Mouse (Mus musculus) forebrain, embryonic 14.5 days (tissue): ENCODE data around the gene Ints14. TPM values are rescaled to one million over a fixed set of nuclear protein-coding genes. Genes with fewer than 3 reads are reported as not detected.
A peak's percentile ranks its signal among the peaks of the same experiment; 100 is the strongest.

Source experiments
- ATAC-seq: fragments of 200-750 bp; cut with Nextera tagmentation; 2 replicates; pipeline ENCODE4 v1.8.0; 2017; ENCODE audit warnings: mild to moderate bottlenecking, moderate library complexity
- DNase-seq: peaks from one replicate; pipeline ENCODE4 v3.0.0-alpha.2; 2015; ENCODE audit warnings: low spot score
- H3K27ac ChIP-seq: fragments of 300-500 bp; sonication (generic); 2 replicates; pipeline ENCODE4 v1.5.1; 2014; ENCODE audit warnings: low read depth, mild to moderate bottlenecking, control low read depth, low read length, moderate library complexity
- H3K27me3 ChIP-seq: fragments of 300-500 bp; sonication (generic); replicated peaks from 2 replicates; pipeline ENCODE4 v1.6.1; 2014; ENCODE audit warnings: low read length, control low read depth, mixed read lengths; ENCODE audit not compliant: control insufficient read depth, insufficient read depth
- H3K36me3 ChIP-seq: fragments of 300-500 bp; sonication (generic); 2 replicates; pipeline ENCODE4 v1.6.1; 2014; ENCODE audit warnings: low read length, control low read depth; ENCODE audit not compliant: control insufficient read depth, insufficient read depth
- H3K4me1 ChIP-seq: fragments of 300-500 bp; sonication (generic); 2 replicates; pipeline ENCODE4 v1.6.1; 2014; ENCODE audit warnings: antibody characterized with exemption, low read length, control low read depth; ENCODE audit not compliant: control insufficient read depth, insufficient read depth
- H3K4me2 ChIP-seq: fragments of 300-500 bp; sonication (generic); 2 replicates; pipeline ENCODE4 v1.6.1; 2014; ENCODE audit warnings: mild to moderate bottlenecking, control low read depth, low read length
- H3K4me3 ChIP-seq: fragments of 300-500 bp; sonication (generic); 2 replicates; pipeline ENCODE4 v1.5.1; 2014; ENCODE audit warnings: low read depth, low read length, control low read depth
- H3K9ac ChIP-seq: fragments of 300-500 bp; sonication (generic); 2 replicates; pipeline ENCODE4 v1.6.1; 2014; ENCODE audit warnings: mild to moderate bottlenecking, low read length, control low read depth, moderate library complexity
- H3K9me3 ChIP-seq: fragments of 300-500 bp; sonication (generic); replicated peaks from 2 replicates; pipeline ENCODE4 v1.6.1; 2016; ENCODE audit warnings: low read length, control low read depth, mixed read lengths; ENCODE audit not compliant: control insufficient read depth
- WGBS: fragments of 180-500 bp; shearing (Covaris S2); extraction: QIAGEN DNeasy Blood & Tissue Kit; methylation state at CpG from one replicate; pipeline ENCODE4 v1.1.7; 2014; 5-methylcytosine and 5-hydroxymethylcytosine counted together
- microRNA-seq: library from miRNA; unstranded; fragments of <30 nt; microRNA quantifications from one replicate; pipeline ENCODE4, GENCODE M21; 2016
- polyA plus RNA-seq: library from polyadenylated mRNA; unstranded; fragments of >200 nt; fragmentation: Nextera tagmentation; extraction: Ambion mirVana; gene quantifications from 2 replicates; pipeline ENCODE4 v1.2.1, GENCODE M21; 2014

Gene Ints14
- polyA plus RNA-seq, 1 experiment from 2014 or later: 49.8 TPM

DNA sequence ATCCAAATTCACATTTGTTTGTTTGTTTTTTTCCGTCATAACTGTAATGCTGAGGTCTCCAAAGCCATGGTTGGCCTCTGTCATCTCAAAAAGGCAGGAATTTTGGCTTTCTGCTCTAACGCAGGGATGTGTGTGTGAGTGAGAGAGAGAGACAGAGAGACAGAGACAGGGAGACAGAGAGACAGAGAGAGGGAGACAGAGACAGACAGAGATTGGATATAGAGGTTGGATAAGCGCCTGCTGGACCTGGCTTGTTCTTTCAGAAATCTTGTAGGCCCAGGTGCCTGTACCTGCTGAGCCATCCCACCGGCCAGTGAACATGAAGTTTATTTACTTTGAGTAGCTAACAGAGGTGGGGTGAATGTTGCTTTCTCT lies 71.2 kb downstream of the Ints14 start:
- Histone ChIP-seq H3K36me3 (peaks cover 11% of the 10 kb centered on the region; the same call in 1 of the 2 replicates), H3K27me3 (no peaks in the 10 kb centered on the region), H3K9ac (no peak overlapping the region), H3K4me1 (peaks cover 8% of the 10 kb centered on the region), H3K4me2 (no peak overlapping the region), H3K4me3 (peak overlapping the region; percentile 100; the same call in 1 of the 2 replicates), H3K27ac (no peak overlapping the region), H3K9me3 (no peaks in the 10 kb centered on the region)
- 35% methylated on average over 4 of the region's 4 CpGs for WGBS
- ATAC-seq (no peak), DNase-seq (no peak)

DNA sequence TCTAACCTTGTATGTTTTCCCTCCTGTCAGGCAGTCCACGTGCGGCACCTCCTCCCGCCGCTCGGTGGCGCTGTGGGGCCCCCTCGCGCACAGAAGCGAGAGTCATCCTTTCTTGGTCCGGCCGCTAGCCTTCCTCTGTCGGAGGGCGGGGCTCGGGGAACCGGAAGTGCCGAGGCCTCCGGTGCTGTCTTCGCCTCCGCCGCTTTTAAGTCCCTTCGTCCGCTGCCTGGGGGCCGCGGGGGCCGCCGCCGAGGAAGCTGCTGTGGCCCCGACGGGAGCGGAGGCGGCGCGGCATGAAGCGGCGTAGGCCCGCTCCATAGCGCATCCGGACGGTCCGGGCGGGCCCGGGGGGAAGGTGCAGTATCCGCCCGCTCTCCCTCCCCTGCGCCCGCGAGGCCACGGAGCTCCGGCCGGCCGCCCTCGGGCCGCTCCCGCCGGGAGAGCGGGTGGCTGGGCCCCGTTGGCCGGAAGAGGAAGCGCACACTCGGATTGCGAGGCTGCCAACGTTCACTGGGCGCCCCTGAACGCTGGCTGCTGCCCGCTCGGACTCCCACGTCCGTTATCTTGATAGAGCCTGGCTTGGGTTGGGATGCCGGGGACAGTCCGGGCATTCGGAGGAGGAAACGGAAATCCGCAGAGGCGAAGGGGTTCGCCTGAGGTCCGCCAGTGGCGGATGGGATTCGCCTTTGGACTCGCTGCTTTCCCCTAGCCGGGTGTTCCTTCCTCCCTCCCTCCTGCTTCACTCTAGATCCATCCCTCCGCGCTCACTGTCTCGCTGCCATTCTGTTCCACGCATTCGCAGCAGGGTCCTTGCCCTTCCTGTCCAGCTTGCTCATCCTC lies 71.8 kb downstream of the Ints14 start, which contains the start of gene Dpp8:
Dpp8 (plus strand) TSS at position 146 of the 840 bp plus-strand sequence.
- peak within 1 kb of the TSS; percentile 100 for H3K4me3 ChIP-seq
- H3K9ac ChIP-seq: peak within 1 kb of the TSS; percentile 98
- H3K36me3 ChIP-seq: peaks cover 17% of the 10 kb centered on the region; the same call in 1 of the 2 replicates
- WGBS: under 1% methylated on average over 82 of the region's 85 CpGs
- H3K4me2 ChIP-seq: peak within 1 kb of the TSS; percentile 92
- DNase-seq: peak; percentile 96
- peak; percentile 96 for ATAC-seq
- H3K27ac ChIP-seq: peak within 1 kb of the TSS; percentile 85
- no peaks in the 10 kb centered on the region for H3K9me3 ChIP-seq
- peaks cover 8% of the 10 kb centered on the region for H3K4me1 ChIP-seq
- H3K27me3 ChIP-seq: no peaks in the 10 kb centered on the region

DNA sequence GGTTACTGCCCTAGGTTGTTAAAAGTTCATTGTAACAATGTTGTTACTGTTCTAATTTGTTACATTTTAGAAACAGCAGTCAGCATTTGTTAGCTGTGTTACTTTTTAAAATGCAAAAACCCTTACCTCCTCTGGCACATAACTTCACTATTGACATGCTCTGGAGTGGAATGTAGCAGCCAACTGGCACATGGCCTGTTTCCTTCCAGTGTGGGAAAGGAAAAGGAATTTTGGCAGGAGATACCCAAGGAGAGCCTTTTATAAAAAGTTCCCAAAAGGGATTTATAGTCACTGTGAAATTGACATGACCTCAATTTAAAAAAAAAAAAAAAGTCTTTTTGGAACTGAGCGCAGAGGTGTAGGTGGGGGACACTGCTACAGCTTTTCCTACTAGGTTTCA lies 75.8 kb downstream of the Ints14 start:
- Histone ChIP-seq H3K4me3 (no peak overlapping the region), H3K27me3 (no peaks in the 10 kb centered on the region), H3K4me2 (no peak overlapping the region), H3K9me3 (no peaks in the 10 kb centered on the region), H3K27ac (no peak overlapping the region), H3K36me3 (peaks cover 54% of the 10 kb centered on the region), H3K4me1 (peaks cover 8% of the 10 kb centered on the region), H3K9ac (no peak overlapping the region)
- 68% methylated on average over 1 of the region's 1 CpGs for WGBS
- ATAC-seq (no peak), DNase-seq (peak; percentile 57)

Small RNA genes lying within 50 kb of the gene (microRNA-seq; reads per million reads assigned to microRNA genes)
- gene Gm25640: not detected

Other genes with a start within 250 kb of the Ints14 start
- 410 and 427 TPM in 2 replicates for gene Rab11a, start 223.1 kb upstream of the Ints14 start, polyA plus RNA-seq
- gene Dennd4a, start 149.6 kb upstream of the Ints14 start, polyA plus RNA-seq: 7.5 and 8.1 TPM in 2 replicates
- gene Slc24a1, start 9.3 kb upstream of the Ints14 start, polyA plus RNA-seq: 0.03 and 0.05 TPM in 2 replicates
- gene Hacd3, start 60.8 kb downstream of the Ints14 start, polyA plus RNA-seq: 67.4 and 86.3 TPM in 2 replicates
- gene Dpp8, start 71.5 kb downstream of the Ints14 start, polyA plus RNA-seq: 36.3 and 37.3 TPM in 2 replicates
- gene Igdcc4, start 140.6 kb downstream of the Ints14 start, polyA plus RNA-seq: 8.9 and 13.4 TPM in 2 replicates
- gene Igdcc3, start 180.3 kb downstream of the Ints14 start, polyA plus RNA-seq: 5.1 and 5.8 TPM in 2 replicates
- 4.2 and 4.4 TPM in 2 replicates for gene Parp16, start 234.4 kb downstream of the Ints14 start, polyA plus RNA-seq